Comparison of ENCODE assay signal across 18 mouse cellular contexts in the genomic region with DNA sequence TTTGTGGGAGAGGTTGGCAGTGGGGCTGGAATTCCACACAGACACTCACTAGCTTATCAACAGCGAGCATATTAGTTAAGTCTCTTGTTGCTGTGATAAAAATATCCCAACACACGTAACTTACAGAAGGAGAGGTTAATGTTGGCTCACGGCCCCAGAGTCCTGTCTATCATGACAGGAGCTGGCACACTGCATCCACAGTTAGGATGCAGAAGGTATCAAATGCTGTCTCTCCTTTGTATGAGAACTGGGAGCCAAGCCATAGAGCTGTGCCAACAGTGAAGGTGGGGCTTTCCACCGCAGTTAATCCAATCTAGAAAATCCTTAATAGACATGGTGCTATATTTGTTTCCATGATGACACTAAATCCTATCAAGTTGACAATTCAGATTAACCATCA.
DNase-seq lines count a peak whose midpoint lies in the region; ATAC-seq and TF ChIP-seq lines count a peak whose summit lies in the region.
"Had no signal": no experiment of that assay in that cellular context is flagged by ENCODE, and none has a peak within 500 bp of the region (broad histone marks: within the 10 kb centered on the region; RNA-seq: fewer than 3 reads in every experiment).

No protein-coding gene starts in this region.

- H3K27ac ChIP-seq in heart, adult 2 months, result no peak overlapping the region
- H3K27ac ChIP-seq in forebrain, postnatal 0 days (ENCODE audit: low read depth, low read length), result no peak overlapping the region
- H3K27ac ChIP-seq: layer of hippocampus, adult 2 months; neural tube, embryonic 12.5 days; stomach, embryonic 15.5 days had no signal

- TF ChIP-seq EP300 in heart, adult 2 months (IDR thresholded peaks at IDR 0.05; ENCODE audit: insufficient read depth, low read depth, low read length), result no peak

- DNase-seq in heart, adult 2 months, result peak; percentile 11 to 15
- no peak for DNase-seq in heart, adult 8-10 months (ENCODE audit: low spot score)
- DNase-seq in layer of hippocampus, postnatal 14 days (ENCODE audit: low spot score in 2 of 2), result peak; percentile 17 to 49
- DNase-seq in layer of hippocampus, postnatal 25 days (ENCODE audit: extremely low spot score in 1 of 2, low spot score in 1 of 2), result no peak
- DNase-seq in brain, adult 2 months (ENCODE audit: low read depth, low spot score), result peak; percentile 20
- peak; percentile 29 for DNase-seq in forebrain, postnatal 0 days
- DNase-seq in thymus, postnatal 14 days, result no peak
- DNase-seq: cerebellum, adult 9-10 months; gastrocnemius, postnatal 10 days; kidney, adult 9 months; lung, postnatal 10 days; retina, postnatal 1 day; thymus, postnatal 36 days had no signal

- ATAC-seq in forebrain, postnatal 0 days, result peak; percentile 43; the same call in 1 of the 2 replicates

- TF ChIP-seq CTCF in heart, adult 2 months (IDR thresholded peaks at IDR 0.05), result no peak
- no peak for TF ChIP-seq CTCF in forebrain, postnatal 0 days (IDR thresholded peaks at IDR 0.05; ENCODE audit: low read depth)

- no peaks in the 10 kb centered on the region for H3K9me3 ChIP-seq in forebrain, postnatal 0 days (ENCODE audit: low read length)
- H3K9me3 ChIP-seq: neural tube, embryonic 12.5 days; stomach, embryonic 15.5 days had no signal

- intact Hi-C loops in heart, adult 2 months (cut with DNase I), result no loop called here

- no peaks in the 10 kb centered on the region for H3K4me1 ChIP-seq in heart, adult 2 months (ENCODE audit: control insufficient read depth, insufficient read depth, low read length)
- H3K4me1 ChIP-seq in forebrain, postnatal 0 days (ENCODE audit: insufficient read depth), result no peaks in the 10 kb centered on the region
- H3K4me1 ChIP-seq: neural tube, embryonic 12.5 days; stomach, embryonic 15.5 days had no signal

- no peaks in the 10 kb centered on the region for H3K36me3 ChIP-seq in heart, adult 2 months (ENCODE audit: control insufficient read depth, insufficient read depth, low read length)
- no peaks in the 10 kb centered on the region for H3K36me3 ChIP-seq in forebrain, postnatal 0 days (ENCODE audit: insufficient read depth)
- H3K36me3 ChIP-seq: neural tube, embryonic 12.5 days; stomach, embryonic 15.5 days had no signal

- H3K79me2 ChIP-seq in heart, adult 2 months (replicated peaks; ENCODE audit: control insufficient read depth, insufficient read depth, low read length), result no peaks in the 10 kb centered on the region

- H3K4me3 ChIP-seq in heart, adult 2 months, result no peak overlapping the region
- H3K4me3 ChIP-seq in forebrain, postnatal 0 days (ENCODE audit: low read depth, low read length), result no peak overlapping the region
- H3K4me3 ChIP-seq: layer of hippocampus, adult 2 months; neural tube, embryonic 12.5 days; stomach, embryonic 15.5 days had no signal

- no peak overlapping the region for H3K9ac ChIP-seq in heart, adult 2 months (ENCODE audit: low read depth, low read length)
- H3K9ac ChIP-seq in forebrain, postnatal 0 days, result no peak overlapping the region
- H3K9ac ChIP-seq: neural tube, embryonic 12.5 days; stomach, embryonic 15.5 days had no signal

- TF ChIP-seq POLR2A in heart, adult 2 months (IDR thresholded peaks at IDR 0.05; ENCODE audit: insufficient read depth, low read depth, low read length), result no peak

- H3K27me3 ChIP-seq in heart, adult 2 months (ENCODE audit: control insufficient read depth, insufficient read depth, low read length), result no peaks in the 10 kb centered on the region
- H3K27me3 ChIP-seq in forebrain, postnatal 0 days (ENCODE audit: insufficient read depth, low read length), result no peaks in the 10 kb centered on the region
- H3K27me3 ChIP-seq: CH12.LX; neural tube, embryonic 12.5 days; stomach, embryonic 15.5 days had no signal

- H3K4me2 ChIP-seq in forebrain, postnatal 0 days (ENCODE audit: low read depth), result no peak overlapping the region
- H3K4me2 ChIP-seq: liver, embryonic 11.5 days; neural tube, embryonic 12.5 days; stomach, embryonic 15.5 days had no signal

- WGBS in heart, adult 2 months, result 35% methylated on average over 4 of the region's 4 CpGs
- 43% methylated on average over 4 of the region's 4 CpGs for WGBS in forebrain, postnatal 0 days

Comparison
In these comparisons a context has a peak if more than half of its experiments do, and no peak if none do; other contexts are left out.
1. DNase-seq: peak in heart, adult 2 months (2 of 2), layer of hippocampus, postnatal 14 days (2 of 2), brain, adult 2 months (single experiment) and forebrain, postnatal 0 days (single experiment); none in heart, adult 8-10 months (single experiment), layer of hippocampus, postnatal 25 days (0 of 2) and thymus, postnatal 14 days (single experiment).